Mouse (Mus musculus): Measurements from ENCODE around the gene Ppp1r16b.

Ppp1r16b gene

GRCm38 (mm10) chr2:158760231-158760630, 95.0 kb downstream of the Ppp1r16b start:
- in situ Hi-C loops (cut with MboI, MseI): loop anchor here (5.0 kb wide), 1 partner anchor 218 kb away; no protein-coding TSS in a partner anchor

DNA sequence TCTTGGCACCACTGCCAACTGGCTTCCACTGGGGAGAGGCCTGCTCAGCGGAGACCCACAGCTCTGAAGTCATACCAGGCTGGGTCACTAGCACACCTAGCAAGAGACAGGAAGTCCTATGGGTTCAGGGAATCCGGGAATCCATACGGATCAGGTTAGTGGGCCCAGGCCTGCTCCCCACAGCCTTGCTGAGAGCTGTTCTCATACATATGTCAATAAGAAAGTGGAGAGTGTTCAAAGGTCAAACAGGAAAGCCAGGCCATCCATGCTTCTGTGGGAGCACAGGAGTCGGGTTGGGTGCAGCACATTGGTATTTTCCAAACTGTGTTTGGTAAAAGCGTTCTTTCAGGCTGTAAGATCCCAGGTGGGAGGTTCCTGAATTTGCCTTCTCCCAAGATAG, 97.1 kb downstream of the Ppp1r16b start:
- in situ Hi-C loops (cut with MboI, MseI): loop anchor here (5.0 kb wide), 1 partner anchor 220 kb away; no protein-coding TSS in a partner anchor

- in situ Hi-C loops (cut with MboI, MseI): no loop called here
Measured at GRCm38 (mm10) chr2:158767742-158768339, 102.6 kb downstream of the Ppp1r16b start, which contains the start of gene Fam83d. TSS of gene Fam83d (plus strand) at chr2:158768093.

GRCm38 (mm10) chr2:158768350-158768749, 103.2 kb downstream of the Ppp1r16b start:
- in situ Hi-C loops (cut with MboI, MseI): no loop called here

GRCm38 (mm10) chr2:158768771-158769170, 103.6 kb downstream of the Ppp1r16b start:
- in situ Hi-C loops (cut with MboI, MseI): no loop called here

DNA sequence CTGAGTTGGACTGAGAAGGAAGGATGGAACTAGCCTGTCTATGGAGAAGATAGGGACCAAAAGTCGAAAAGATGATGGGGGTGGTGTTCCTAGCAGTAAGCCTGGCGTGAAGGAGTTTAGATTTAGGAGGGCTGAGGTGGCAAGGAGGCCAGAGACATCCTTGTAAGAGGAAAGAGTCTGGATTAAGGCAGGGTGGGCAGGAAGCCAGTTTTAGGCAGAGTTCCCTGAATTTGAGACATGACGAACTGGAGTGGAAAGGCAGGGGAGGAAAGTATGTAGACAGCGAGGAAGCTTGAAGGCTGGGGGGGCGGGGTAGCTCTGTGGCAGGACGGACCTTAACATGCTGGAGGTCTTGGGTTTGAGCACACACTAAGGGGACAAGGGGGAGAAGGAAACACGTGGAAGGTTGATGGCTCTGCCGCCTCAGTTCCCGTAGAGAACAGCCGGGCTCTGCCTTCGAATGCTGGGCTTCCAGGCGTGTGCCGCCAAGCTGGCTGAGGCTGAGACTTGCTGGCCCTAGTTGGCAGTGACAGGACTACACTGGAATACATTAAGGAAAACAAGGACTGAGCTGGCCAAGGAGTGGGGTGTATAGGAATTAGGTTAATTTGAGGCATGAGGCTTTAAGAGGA, 105.0 kb downstream of the Ppp1r16b start:
- in situ Hi-C loops (cut with MboI, MseI): no loop called here

DNA sequence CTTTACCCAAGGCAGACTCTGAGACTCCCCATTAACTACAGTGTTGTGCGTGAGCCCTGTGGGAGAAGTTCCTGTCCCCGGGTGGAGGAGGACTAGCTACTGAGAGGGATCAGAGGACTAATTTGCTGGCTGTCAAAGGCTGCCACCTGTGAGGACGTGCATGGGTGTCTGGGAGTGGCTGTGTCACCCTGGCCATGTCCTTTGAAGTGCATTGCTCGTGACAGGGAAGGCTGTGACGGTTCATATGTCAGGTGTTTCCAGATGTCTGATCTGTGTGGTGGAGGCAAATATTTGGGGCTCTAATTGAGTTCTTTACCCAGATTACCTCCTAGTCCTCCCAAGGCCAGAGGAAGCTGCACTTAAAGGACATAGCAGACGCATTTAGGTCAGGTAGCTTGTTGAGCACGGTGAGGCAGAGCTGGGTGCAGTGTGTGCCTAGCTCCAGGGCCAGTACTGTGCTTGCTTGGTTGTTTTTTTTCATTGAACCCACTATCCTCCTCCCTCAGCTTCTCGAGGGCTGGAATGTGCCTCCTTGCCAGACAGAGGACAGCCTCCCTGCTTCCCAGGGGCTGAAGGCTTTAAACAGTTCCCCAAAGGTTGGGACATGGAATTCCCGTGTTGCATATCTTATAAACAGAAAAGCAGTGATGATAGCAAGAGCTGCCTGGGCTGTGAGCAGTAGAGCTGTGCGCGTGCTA, 106.0 kb downstream of the Ppp1r16b start:
- in situ Hi-C loops (cut with MboI, MseI): no loop called here

GRCm38 (mm10) chr2:158772808-158773207, 107.6 kb downstream of the Ppp1r16b start:
- in situ Hi-C loops (cut with MboI, MseI): no loop called here

GRCm38 (mm10) chr2:158774886-158775285, 109.7 kb downstream of the Ppp1r16b start:
- in situ Hi-C loops (cut with MboI, MseI): no loop called here

GRCm38 (mm10) chr2:158776716-158777115, 111.5 kb downstream of the Ppp1r16b start:
- in situ Hi-C loops (cut with MboI, MseI): no loop called here

DNA sequence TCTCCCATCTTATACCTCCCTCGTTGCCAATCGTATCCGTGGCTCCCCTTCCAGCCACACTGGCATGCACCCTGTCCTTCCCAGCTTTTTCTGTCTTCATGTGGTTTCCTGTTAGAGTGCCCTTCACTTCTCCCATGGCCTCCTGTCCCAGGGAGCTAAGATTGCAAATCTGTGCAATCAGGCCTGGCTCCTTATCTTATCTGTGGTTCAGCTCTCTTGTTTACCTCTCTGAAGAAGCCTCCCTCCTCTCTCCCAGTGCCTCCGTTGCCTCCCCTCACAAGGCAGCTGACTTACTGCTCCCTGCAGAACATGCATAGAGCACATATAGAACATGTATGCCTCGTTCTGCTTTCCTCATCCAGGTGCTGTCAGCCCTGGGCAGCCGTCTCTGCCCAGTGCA, 112.3 kb downstream of the Ppp1r16b start:
- in situ Hi-C loops (cut with MboI, MseI): no loop called here

DNA sequence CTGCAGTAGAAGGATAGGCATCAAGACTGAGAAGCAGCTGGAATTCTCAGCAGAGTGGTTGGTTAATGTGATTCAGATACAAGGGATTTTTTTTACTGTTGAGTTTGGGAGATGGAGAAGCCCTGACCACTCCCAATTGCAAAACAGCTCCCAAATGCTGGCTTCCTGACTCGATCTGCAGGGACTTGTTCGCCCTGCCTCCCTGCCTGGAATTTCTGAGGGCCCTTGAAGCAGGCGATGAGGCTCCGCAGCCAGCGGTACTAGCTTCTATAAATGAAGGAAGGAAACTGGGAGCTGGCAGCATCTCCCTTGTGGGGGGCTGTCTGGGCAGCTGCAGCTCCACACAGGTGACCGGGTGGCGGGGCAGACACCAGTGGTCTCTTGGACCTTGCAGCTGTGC, 113.2 kb downstream of the Ppp1r16b start:
- in situ Hi-C loops (cut with MboI, MseI): no loop called here

- in situ Hi-C loops (cut with MboI, MseI): no loop called here
Measured at GRCm38 (mm10) chr2:158781126-158781525, 115.9 kb downstream of the Ppp1r16b start.

DNA sequence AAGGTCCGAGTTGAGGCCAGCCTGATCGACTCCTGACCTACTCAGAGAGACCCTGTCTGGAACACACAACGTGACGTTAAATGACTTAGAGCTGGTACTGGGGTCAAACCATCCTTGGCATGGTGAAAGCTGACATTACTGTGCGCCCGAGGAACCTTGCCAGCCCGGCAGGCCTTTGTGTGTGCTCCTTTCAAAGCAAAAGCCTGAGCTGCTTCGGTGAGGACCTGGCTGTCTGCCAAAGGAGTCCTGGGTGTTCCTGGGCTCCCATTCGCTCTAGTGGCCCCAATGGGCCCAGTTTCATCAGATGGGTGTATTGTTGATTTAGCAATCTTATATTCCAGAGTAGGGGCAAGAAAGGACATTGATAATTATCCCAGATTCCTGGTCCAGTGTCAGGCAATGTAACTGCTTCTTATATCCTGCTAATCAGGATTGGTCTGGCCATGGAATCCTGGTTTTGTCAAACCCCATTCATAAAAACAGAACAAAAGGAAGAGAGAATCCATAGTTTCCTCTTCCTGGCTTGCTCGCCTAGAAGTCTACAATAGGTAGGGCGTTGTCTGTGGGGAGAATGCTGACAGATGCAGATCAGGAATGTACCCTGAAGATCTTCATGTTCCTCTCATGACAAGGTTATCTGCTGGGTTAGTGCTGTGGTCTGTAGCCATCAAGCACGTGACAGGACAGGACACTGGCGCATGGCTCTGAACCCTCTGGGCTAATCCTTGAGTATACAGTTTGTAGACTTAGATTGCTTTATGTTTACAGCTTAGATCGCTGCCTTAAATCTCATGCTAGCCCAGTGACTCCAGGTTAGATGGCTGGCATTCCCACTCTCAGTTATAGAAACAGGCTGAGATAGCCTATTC, 122.0 kb downstream of the Ppp1r16b start:
- in situ Hi-C loops (cut with MboI, MseI): no loop called here

DNA sequence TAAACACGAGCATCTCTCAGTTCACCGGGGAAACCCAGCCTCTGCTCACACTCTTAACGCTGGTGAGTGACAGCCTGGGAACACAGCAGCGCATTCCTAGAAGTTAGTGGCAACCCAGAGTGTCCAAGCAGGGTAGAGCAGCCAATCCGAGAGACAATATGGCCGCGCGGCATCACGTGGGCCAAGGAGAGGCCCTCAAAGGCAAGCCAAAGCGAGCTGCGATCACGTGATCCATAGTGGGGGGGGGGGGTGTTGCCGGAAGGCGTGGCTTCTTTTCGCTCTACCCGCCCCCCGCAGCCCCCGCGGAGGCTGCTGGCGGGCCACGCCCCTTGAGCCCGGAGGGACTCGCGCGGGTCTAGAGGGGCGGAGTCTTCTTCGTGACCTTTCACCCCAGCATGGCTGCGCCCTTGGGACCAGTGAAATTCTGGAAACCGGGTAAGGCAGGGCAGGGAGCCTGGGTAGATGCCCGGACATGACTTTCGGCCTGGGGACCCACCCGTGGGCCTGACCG, 129.4 kb downstream of the Ppp1r16b start, which contains the start of gene Dhx35:
TSS of gene Dhx35 (plus strand) at position 314 of the 511 bp plus-strand sequence.
- in situ Hi-C loops (cut with MboI, MseI): no loop called here

DNA sequence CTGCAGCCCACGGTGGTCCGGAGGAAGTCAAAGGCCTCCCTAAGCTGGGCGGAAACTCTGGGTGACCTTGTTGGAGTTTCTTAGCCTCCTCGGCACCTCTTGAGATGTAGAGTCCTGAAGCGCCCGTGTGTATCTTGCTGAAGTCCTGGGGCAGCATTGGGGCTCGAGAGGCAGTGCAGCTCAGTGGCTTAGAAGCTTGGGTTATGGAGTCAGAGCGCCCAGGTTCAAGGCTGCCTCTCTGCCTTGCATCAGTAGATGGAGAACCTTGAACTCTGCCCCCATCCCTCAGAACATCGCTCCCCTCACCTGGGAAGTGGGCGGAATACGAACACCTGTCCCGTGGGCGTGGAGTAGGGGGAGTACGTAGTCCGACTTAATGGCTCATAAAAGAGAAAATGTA, 129.8 kb downstream of the Ppp1r16b start:
- in situ Hi-C loops (cut with MboI, MseI): no loop called here

DNA sequence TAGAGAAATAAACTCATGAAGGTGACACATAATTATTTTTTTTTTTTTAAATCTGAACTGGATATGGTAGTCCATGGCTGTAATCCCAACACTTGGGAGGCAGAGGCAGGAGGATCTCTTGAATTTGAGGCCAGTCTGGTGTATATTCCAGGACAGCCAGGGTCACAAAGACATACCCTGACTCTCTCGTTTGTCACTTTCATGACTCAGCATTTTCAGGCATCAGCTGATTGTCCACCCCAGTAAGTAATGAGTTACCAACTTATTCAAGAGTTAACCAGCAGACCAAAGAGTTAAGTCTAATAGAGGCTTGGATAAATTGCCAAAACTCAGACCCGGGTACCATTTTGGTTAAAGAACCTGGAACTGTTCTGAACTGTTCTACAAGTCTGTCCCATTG, 130.7 kb downstream of the Ppp1r16b start:
- in situ Hi-C loops (cut with MboI, MseI): no loop called here

DNA sequence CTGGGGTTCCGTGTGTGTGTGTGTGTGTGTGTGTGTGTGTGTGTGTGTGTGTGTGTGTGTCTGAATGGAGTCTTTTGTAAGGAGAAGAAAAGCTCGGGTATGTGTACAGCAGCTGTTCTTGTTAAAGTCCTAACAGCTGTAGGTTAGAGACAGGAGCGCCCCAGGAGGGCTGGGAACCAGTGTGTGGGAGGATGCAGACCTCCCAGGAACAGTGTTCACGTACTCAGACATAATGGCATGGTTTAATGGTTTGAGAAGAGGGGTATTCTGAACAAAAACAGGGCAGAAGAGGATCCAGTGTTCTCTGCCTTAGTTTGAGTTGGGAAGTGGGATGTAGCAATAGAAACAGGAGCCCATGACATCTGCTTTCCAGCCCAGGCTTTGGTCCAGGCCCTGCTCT, 134.1 kb downstream of the Ppp1r16b start:
- in situ Hi-C loops (cut with MboI, MseI): no loop called here

- in situ Hi-C loops (cut with MboI, MseI): no loop called here
Measured at GRCm38 (mm10) chr2:158800788-158801187, 135.6 kb downstream of the Ppp1r16b start.

GRCm38 (mm10) chr2:158803575-158803974, 138.4 kb downstream of the Ppp1r16b start:
- in situ Hi-C loops (cut with MboI, MseI): no loop called here

- in situ Hi-C loops (cut with MboI, MseI): no loop called here
Measured at GRCm38 (mm10) chr2:158815686-158816085, 150.5 kb downstream of the Ppp1r16b start.
